Mouse (Mus musculus): Measurements from ENCODE around the gene Exoc4.

- TF ChIP-seq USF1 (IDR thresholded peaks at IDR 0.05; ENCODE audit: low read depth): no peak
- no peak for TF ChIP-seq POLR2A (IDR thresholded peaks at IDR 0.05; ENCODE audit: insufficient read length, low read depth)
- no peak for TF ChIP-seq MAX (IDR thresholded peaks at IDR 0.05; ENCODE audit: low read depth)
- TF ChIP-seq POLR2AphosphoS2 (IDR thresholded peaks at IDR 0.05; ENCODE audit: insufficient read length, low read depth): no peak
- TF ChIP-seq E2F4 (IDR thresholded peaks at IDR 0.05; ENCODE audit: insufficient read depth): no peak
- TF ChIP-seq MYOD1 (IDR thresholded peaks at IDR 0.05; ENCODE audit: control insufficient read depth in 1 of 3, insufficient read length in 2 of 3, low read depth in 2 of 3): no peak
- TF ChIP-seq TCF12 (IDR thresholded peaks at IDR 0.05; ENCODE audit: insufficient read depth, poor library complexity, severe bottlenecking): no peak
- no peak for TF ChIP-seq MYOG (IDR thresholded peaks at IDR 0.05; ENCODE audit: control insufficient read depth in 1 of 3, insufficient read depth in 1 of 3, insufficient read length in 2 of 3, low read depth in 2 of 3)
- no peak for TF ChIP-seq TCF3 (IDR thresholded peaks at IDR 0.05; ENCODE audit: insufficient read length, low read depth)
- no peak for TF ChIP-seq CEBPB (IDR thresholded peaks at IDR 0.05; ENCODE audit: insufficient read depth, poor library complexity, severe bottlenecking)
- no peak for TF ChIP-seq SRF (IDR thresholded peaks at IDR 0.05; ENCODE audit: control insufficient read depth, insufficient read length, low read depth)
- TF ChIP-seq REST (IDR thresholded peaks at IDR 0.05; ENCODE audit: insufficient read depth, insufficient read length): no peak
These were observed 651.7 kb downstream of the Exoc4 start for GRCm38 (mm10) chr6:33900615-33901014.
